Mouse (Mus musculus) olfactory bulb, adult 2 months (tissue): ENCODE results near the gene Gdf5. TPM values are rescaled to one million over a fixed set of nuclear protein-coding genes. Genes with fewer than 3 reads are reported as not detected.

Source experiments
- H3K27ac ChIP-seq: fragments of 200-500 bp; 2 replicates; pipeline ENCODE4 v1.5.1; 2012; ENCODE audit warnings: low read depth, low read length; ENCODE audit not compliant: insufficient read depth
- H3K4me1 ChIP-seq: fragments of 200-500 bp; 2 replicates; pipeline ENCODE4 v1.6.1; 2012; ENCODE audit warnings: low read length; ENCODE audit not compliant: control insufficient read depth, insufficient read depth
- H3K4me3 ChIP-seq: fragments of 200-500 bp; 2 replicates; pipeline ENCODE4 v1.5.1; 2012; ENCODE audit warnings: mild to moderate bottlenecking, low read depth, low read length, moderate library complexity; ENCODE audit not compliant: insufficient read depth
- CTCF ChIP-seq: fragments of 200-500 bp; IDR thresholded peaks from 2 replicates; pipeline ENCODE4 v1.5.1; 2012; ENCODE audit warnings: low read depth, mild to moderate bottlenecking, low read length, moderate library complexity; ENCODE audit not compliant: insufficient read depth
- POLR2A ChIP-seq: fragments of 200-500 bp; IDR thresholded peaks from 2 replicates; pipeline ENCODE4 v1.6.1; 2012; ENCODE audit warnings: mild to moderate bottlenecking, low read depth, low read length, moderate library complexity; ENCODE audit not compliant: insufficient read depth
- WGBS: fragments of 180-500 bp; shearing (Covaris S2); methylation state at CpG from one replicate; pipeline ENCODE4 v1.1.7; 2018; 5-methylcytosine and 5-hydroxymethylcytosine counted together
- polyA plus RNA-seq: library from polyadenylated mRNA; stranded (reverse); fragments of >200 nt; gene quantifications from 2 replicates; pipeline ENCODE4 v1.2.4, GENCODE M21; 2012; ENCODE audit warnings: low replicate concordance; ENCODE audit not compliant: missing spikeins, insufficient read depth, insufficient read length

The Gdf5 gene
- not detected in 2 replicates for polyA plus RNA-seq

GRCm38 (mm10) chr2:155945124-155945523 lies at the start of gene Gdf5:
Gene Gdf5 (minus strand): TSS chr2:155945367.
- WGBS: 9% methylated on average over 13 of the region's 13 CpGs
- no peak within 1 kb of the TSS; the same call in 1 of the 2 replicates for H3K4me3 ChIP-seq

GRCm38 (mm10) chr2:155991863-155992321 lies 46.7 kb upstream of the Gdf5 start:
- 41% methylated on average over 14 of the region's 14 CpGs for WGBS
- peaks cover 11% of the 10 kb centered on the region for H3K4me1 ChIP-seq
- H3K27ac ChIP-seq: no peak overlapping the region
- H3K4me3 ChIP-seq: no peak overlapping the region
- TF ChIP-seq CTCF (no peak), POLR2A (no peak)

More at GRCm38 (mm10) chr2:155945124-155945523, at the start of gene Gdf5:
- H3K4me1 ChIP-seq: peaks cover 19% of the 10 kb centered on the region
- no peak for TF ChIP-seq CTCF
- no peak for TF ChIP-seq POLR2A
- no peak within 1 kb of the TSS for H3K27ac ChIP-seq

- H3K4me1 ChIP-seq: peaks cover 11% of the 10 kb centered on the region
- H3K4me3 ChIP-seq: no peak overlapping the region
- WGBS: 84% methylated on average over 10 of the region's 10 CpGs
- no peak overlapping the region for H3K27ac ChIP-seq
- TF ChIP-seq POLR2A (no peak), CTCF (no peak)
Observed at GRCm38 (mm10) chr2:155991151-155991550, 46.0 kb upstream of the Gdf5 start.

- H3K27ac ChIP-seq: no peak overlapping the region
Observed at GRCm38 (mm10) chr2:155989085-155989484, 43.9 kb upstream of the Gdf5 start.

GRCm38 (mm10) chr2:155987131-155987530 lies 42.0 kb upstream of the Gdf5 start:
- WGBS: 97% methylated on average over 6 of the region's 6 CpGs
- Histone ChIP-seq H3K4me1 (peaks cover 9% of the 10 kb centered on the region), H3K27ac (no peak overlapping the region), H3K4me3 (no peak overlapping the region)
- no peak for TF ChIP-seq POLR2A
- no peak for TF ChIP-seq CTCF

More at GRCm38 (mm10) chr2:155989085-155989484, 43.9 kb upstream of the Gdf5 start:
- WGBS: 81% methylated on average over 4 of the region's 4 CpGs
- H3K4me3 ChIP-seq: no peak overlapping the region
- peaks cover 11% of the 10 kb centered on the region for H3K4me1 ChIP-seq
- TF ChIP-seq CTCF (no peak), POLR2A (no peak)

GRCm38 (mm10) chr2:155985776-155986175 lies 40.6 kb upstream of the Gdf5 start:
- Histone ChIP-seq H3K27ac (no peak overlapping the region; the same call in 1 of the 2 replicates), H3K4me1 (no peaks in the 10 kb centered on the region), H3K4me3 (no peak overlapping the region)
- 89% methylated on average over 7 of the region's 7 CpGs for WGBS
- TF ChIP-seq POLR2A (no peak), CTCF (no peak)

GRCm38 (mm10) chr2:155979328-155979991 lies 34.3 kb upstream of the Gdf5 start:
- TF ChIP-seq CTCF: no peak
- TF ChIP-seq POLR2A: no peak
- Histone ChIP-seq H3K27ac (no peak overlapping the region), H3K4me1 (0 out of 2 replicates have a peak, but pooled peaks cover 2% of the 10 kb centered on the region), H3K4me3 (no peak overlapping the region)
- WGBS: 85% methylated on average over 5 of the region's 5 CpGs

- WGBS: 74% methylated on average over 14 of the region's 14 CpGs
- 0 out of 2 replicates have a peak, but pooled peaks cover 2% of the 10 kb centered on the region for H3K4me1 ChIP-seq
- no peak overlapping the region for H3K27ac ChIP-seq
- H3K4me3 ChIP-seq: no peak overlapping the region
- no peak for TF ChIP-seq CTCF
- TF ChIP-seq POLR2A: no peak
Observed at GRCm38 (mm10) chr2:155974087-155974731, 29.0 kb upstream of the Gdf5 start.

- Histone ChIP-seq H3K4me3 (no peak overlapping the region), H3K4me1 (no peaks in the 10 kb centered on the region), H3K27ac (no peak overlapping the region)
- 88% methylated on average over 6 of the region's 6 CpGs for WGBS
- TF ChIP-seq POLR2A: no peak
- TF ChIP-seq CTCF: no peak
Observed at GRCm38 (mm10) chr2:155973348-155973747, 28.2 kb upstream of the Gdf5 start.
